Mouse (Mus musculus) heart, adult 2 months (tissue): ENCODE measurements around the gene Slfn1. TPM values are rescaled to one million over a fixed set of nuclear protein-coding genes. Genes with fewer than 3 reads are reported as not detected.

Experiments
- DNase-seq, 2 experiments: peaks; one replicate each; pipeline ENCODE4 v3.0.0; 2021
- H3K27ac ChIP-seq: fragments of 200-600 bp; 2 replicates; pipeline ENCODE4 v1.8.1; 2022
- H3K27me3 ChIP-seq: fragments of 200-500 bp; 2 replicates; pipeline ENCODE4 v1.6.1; 2012; ENCODE audit warnings: mild to moderate bottlenecking, low read length, inconsistent platforms, mixed read lengths; ENCODE audit not compliant: control insufficient read depth, insufficient read depth
- H3K36me3 ChIP-seq: fragments of 200-500 bp; 2 replicates; pipeline ENCODE4 v1.6.1; 2012; ENCODE audit warnings: low read length, inconsistent platforms; ENCODE audit not compliant: control insufficient read depth, insufficient read depth
- H3K4me1 ChIP-seq: fragments of 200-500 bp; 2 replicates; pipeline ENCODE4 v1.6.1; 2011; ENCODE audit warnings: low read length; ENCODE audit not compliant: control insufficient read depth, insufficient read depth
- H3K4me3 ChIP-seq: fragments of 200-600 bp; 2 replicates; pipeline ENCODE4 v1.8.1; 2022
- H3K79me2 ChIP-seq: fragments of 200-500 bp; replicated peaks from 2 replicates; pipeline ENCODE4 v1.6.1; 2012; ENCODE audit warnings: mild to moderate bottlenecking, inconsistent platforms, low read length, moderate library complexity, mixed read lengths; ENCODE audit not compliant: control insufficient read depth, insufficient read depth
- H3K9ac ChIP-seq: fragments of 200-500 bp; 2 replicates; pipeline ENCODE4 v1.6.1; 2012; ENCODE audit warnings: low read depth, mild to moderate bottlenecking, control low read depth, inconsistent platforms, low read length, mixed read lengths
- CTCF ChIP-seq: fragments of 200-600 bp; IDR thresholded peaks from 2 replicates; pipeline ENCODE4 v1.8.1; 2022; ENCODE audit warnings: antibody characterized with exemption, mild to moderate bottlenecking, moderate library complexity
- EP300 ChIP-seq: fragments of 200-500 bp; IDR thresholded peaks from 2 replicates; pipeline ENCODE4 v1.6.1; 2011; ENCODE audit warnings: low read depth, low read length, control low read depth; ENCODE audit not compliant: insufficient read depth
- POLR2A ChIP-seq: fragments of 200-500 bp; IDR thresholded peaks from 2 replicates; pipeline ENCODE4 v1.6.1; 2011; ENCODE audit warnings: mild to moderate bottlenecking, low read depth, low read length, control low read depth; ENCODE audit not compliant: insufficient read depth
- WGBS: fragments of 180-500 bp; shearing (Covaris S2); methylation state at CpG from one replicate; pipeline ENCODE4 v1.1.7; 2018; 5-methylcytosine and 5-hydroxymethylcytosine counted together
- intact Hi-C: fragments of 180-260 bp; cut with DNase I; formaldehyde crosslinking; loops from one replicate; pipeline ENCODE4 v1.15.1; 2025
- polyA plus RNA-seq: library from polyadenylated mRNA; depleted of rRNA; stranded (reverse); fragments of >200 nt; gene quantifications from 2 replicates; pipeline ENCODE4 v1.2.3, GENCODE M21; 2012
- total RNA-seq, 2 experiments: library from RNA; stranded (reverse); gene quantifications; 2 replicates each; pipeline ENCODE4 v1.2.3; 2021

Gene Slfn1
- total and polyA plus RNA-seq, 3 experiments = 0.32 to 0.84 TPM; not detected in 1

GRCm38 (mm10) chr11:83079487-83080199 lies 37.0 kb upstream of the Slfn1 start:
- intact Hi-C loops = no loop called here
- peak overlapping the region; percentile 2; the same call in 1 of the 2 replicates for H3K27ac ChIP-seq
- no peak for TF ChIP-seq EP300
- TF ChIP-seq POLR2A = no peak
- no peak for TF ChIP-seq CTCF
- no peaks in the 10 kb centered on the region for H3K27me3 ChIP-seq
- no peak overlapping the region for H3K9ac ChIP-seq
- H3K4me1 ChIP-seq = peaks cover 9% of the 10 kb centered on the region
- peaks cover 3% of the 10 kb centered on the region; the same call in 1 of the 2 replicates for H3K36me3 ChIP-seq
- 60% methylated on average over 9 of the region's 9 CpGs for WGBS
- H3K79me2 ChIP-seq = no peaks in the 10 kb centered on the region
- H3K4me3 ChIP-seq = no peak overlapping the region
- DNase-seq = no peak

GRCm38 (mm10) chr11:83082741-83083473 lies 33.7 kb upstream of the Slfn1 start:
- Histone ChIP-seq H3K79me2 (no peaks in the 10 kb centered on the region), H3K4me1 (peaks cover 5% of the 10 kb centered on the region), H3K27ac (no peak overlapping the region), H3K27me3 (no peaks in the 10 kb centered on the region), H3K9ac (no peak overlapping the region), H3K4me3 (no peak overlapping the region), H3K36me3 (peaks cover 3% of the 10 kb centered on the region; the same call in 1 of the 2 replicates)
- DNase-seq = no peak
- TF ChIP-seq CTCF = no peak
- TF ChIP-seq POLR2A = no peak
- TF ChIP-seq EP300 = no peak
- intact Hi-C loops = no loop called here
- 64% methylated on average over 7 of the region's 7 CpGs for WGBS

GRCm38 (mm10) chr11:83084161-83084560 lies 32.5 kb upstream of the Slfn1 start:
- DNase-seq = no peak
- no peaks in the 10 kb centered on the region; the same call in 1 of the 2 replicates for H3K4me1 ChIP-seq
- H3K79me2 ChIP-seq = no peaks in the 10 kb centered on the region
- no peaks in the 10 kb centered on the region for H3K27me3 ChIP-seq
- no peak overlapping the region for H3K4me3 ChIP-seq
- H3K27ac ChIP-seq = no peak overlapping the region
- intact Hi-C loops = no loop called here
- no peak overlapping the region for H3K9ac ChIP-seq
- TF ChIP-seq EP300 (no peak), CTCF (no peak)
- 92% methylated on average over 2 of the region's 2 CpGs for WGBS
- H3K36me3 ChIP-seq = no peaks in the 10 kb centered on the region

GRCm38 (mm10) chr11:83084761-83085160 lies 31.9 kb upstream of the Slfn1 start:
- no peak for TF ChIP-seq CTCF
- TF ChIP-seq EP300 = no peak
- no peak for TF ChIP-seq POLR2A
- no peaks in the 10 kb centered on the region for H3K36me3 ChIP-seq
- H3K27ac ChIP-seq = no peak overlapping the region
- no peak overlapping the region for H3K9ac ChIP-seq
- H3K4me3 ChIP-seq = no peak overlapping the region
- no peak for DNase-seq
- WGBS = 84% methylated on average over 10 of the region's 10 CpGs
- H3K4me1 ChIP-seq = no peaks in the 10 kb centered on the region; the same call in 1 of the 2 replicates
- no peaks in the 10 kb centered on the region for H3K79me2 ChIP-seq
- H3K27me3 ChIP-seq = no peaks in the 10 kb centered on the region
- intact Hi-C loops = no loop called here

GRCm38 (mm10) chr11:83115138-83115537 lies 1.5 kb upstream of the Slfn1 start:
- Histone ChIP-seq H3K27ac (no peak overlapping the region), H3K36me3 (no peaks in the 10 kb centered on the region), H3K79me2 (no peaks in the 10 kb centered on the region), H3K9ac (no peak overlapping the region), H3K4me3 (no peak overlapping the region), H3K27me3 (no peaks in the 10 kb centered on the region), H3K4me1 (peaks cover 3% of the 10 kb centered on the region)
- intact Hi-C loops = no loop called here
- TF ChIP-seq CTCF (peak; percentile 64), EP300 (no peak), POLR2A (no peak)
- 37% methylated on average over 2 of the region's 2 CpGs for WGBS
- DNase-seq = peak in 1 of 2 experiments; percentile 18

GRCm38 (mm10) chr11:83118056-83118455 lies 1.4 kb downstream of the Slfn1 start:
- intact Hi-C loops = no loop called here
- H3K4me1 ChIP-seq = peaks cover 3% of the 10 kb centered on the region
- H3K4me3 ChIP-seq = no peak overlapping the region
- WGBS = 22% methylated on average over 3 of the region's 3 CpGs
- no peaks in the 10 kb centered on the region for H3K79me2 ChIP-seq
- no peak for TF ChIP-seq POLR2A
- no peak for TF ChIP-seq CTCF
- TF ChIP-seq EP300 = no peak
- no peak overlapping the region for H3K9ac ChIP-seq
- DNase-seq = peak in 1 of 2 experiments; percentile 15
- no peak overlapping the region for H3K27ac ChIP-seq
- no peaks in the 10 kb centered on the region for H3K27me3 ChIP-seq
- H3K36me3 ChIP-seq = no peaks in the 10 kb centered on the region
